Mouse (Mus musculus) CH12.LX (cell line): ENCODE measurements at regions not wholly inside any gene's neighbourhood (a gene's known extent, or its start where the extent isn't known, plus 50 kb on each side); places are given as distances from the start of the nearest gene placed in this dataset.

ENCODE experiments used
- DNase-seq: peaks from one replicate; pipeline ENCODE4 v3.0.0-alpha.2; 2013; ENCODE audit errors: extremely low read depth
- H3K27ac ChIP-seq: 2 replicates; pipeline ENCODE4 v1.5.1; 2012; ENCODE audit warnings: low read depth, mild to moderate bottlenecking, control low read depth, moderate library complexity; ENCODE audit not compliant: insufficient read depth
- H3K27me3 ChIP-seq: replicated peaks from 2 replicates; pipeline ENCODE3; 2012; ENCODE audit warnings: inconsistent platforms
- H3K36me3 ChIP-seq, 2 experiments: replicated peaks in 1 of 2; 2 replicates each; pipeline versions ENCODE3 to v1.6.1; 2012; ENCODE audit warnings: inconsistent platforms in 1 of 2, low read length in 1 of 2, mild to moderate bottlenecking in 1 of 2, mixed read lengths in 1 of 2, moderate library complexity in 1 of 2; ENCODE audit not compliant: control insufficient read depth in 1 of 2, insufficient read depth in 1 of 2
- H3K4me1 ChIP-seq, 2 experiments: 2 replicates each; pipeline ENCODE4 v1.6.1; 2012; ENCODE audit warnings: inconsistent platforms in 1 of 2, moderate library complexity in 1 of 2; ENCODE audit not compliant: insufficient read depth in 2 of 2, control insufficient read depth in 1 of 2
- H3K4me2 ChIP-seq: 2 replicates; pipeline ENCODE4 v1.6.1; 2012; ENCODE audit warnings: low read depth, mild to moderate bottlenecking, control low read depth; ENCODE audit not compliant: poor library complexity, insufficient read depth, severe bottlenecking
- H3K4me3 ChIP-seq, 3 experiments: fragments of 150-350 bp in 1 of 3; sonication (generic) in 1 of 3; replicated peaks in 1 of 3; 2 replicates each; pipeline versions ENCODE3 to v1.5.1; 2011 to 2012; ENCODE audit warnings: low read depth in 2 of 3, low read length in 2 of 3, mild to moderate bottlenecking in 2 of 3, moderate library complexity in 2 of 3, control low read depth in 1 of 3, improper control_type of control experiment in 1 of 3, inconsistent platforms in 1 of 3, mixed read lengths in 1 of 3; ENCODE audit not compliant: poor library complexity in 1 of 3
- H3K79me2 ChIP-seq: replicated peaks from 2 replicates; pipeline ENCODE4 v1.6.1; 2012; ENCODE audit warnings: mild to moderate bottlenecking, moderate library complexity; ENCODE audit not compliant: control insufficient read depth, poor library complexity, insufficient read depth, severe bottlenecking; ENCODE audit errors: extremely low read depth
- H3K9ac ChIP-seq: 2 replicates; pipeline ENCODE4 v1.6.1; 2012; ENCODE audit warnings: low read depth, mild to moderate bottlenecking, control low read depth, moderate library complexity; ENCODE audit not compliant: insufficient read depth
- H3K9me3 ChIP-seq: replicated peaks from 2 replicates; pipeline ENCODE3; 2012; ENCODE audit warnings: low read length, inconsistent platforms, mixed read lengths
- CHD1 ChIP-seq: IDR thresholded peaks from 2 replicates; pipeline ENCODE4 v1.6.1; 2012; ENCODE audit warnings: low read depth, low read length, improper control_type of control experiment, inconsistent platforms
- ELF1 ChIP-seq: IDR thresholded peaks from 2 replicates; pipeline ENCODE4 v1.6.1; 2014; ENCODE audit warnings: low read depth, mild to moderate bottlenecking, inconsistent platforms, low read length, improper control_type of control experiment
- ETS1 ChIP-seq: conservative IDR thresholded peaks from 2 replicates; pipeline ENCODE4 v1.6.1; 2012; ENCODE audit warnings: low read depth, mild to moderate bottlenecking, inconsistent platforms, low read length, improper control_type of control experiment, moderate library complexity
- HCFC1 ChIP-seq: IDR thresholded peaks from 2 replicates; pipeline ENCODE4 v1.6.1; 2012; ENCODE audit warnings: low read depth, mild to moderate bottlenecking, inconsistent platforms, low read length, improper control_type of control experiment
- KAT2A ChIP-seq: IDR thresholded peaks from 2 replicates; pipeline ENCODE4 v1.6.1; 2012; ENCODE audit warnings: low read length, improper control_type of control experiment, inconsistent platforms; ENCODE audit not compliant: insufficient replicate concordance
- MAFK ChIP-seq: IDR thresholded peaks from 2 replicates; pipeline ENCODE4 v1.6.1; 2011; ENCODE audit warnings: low read length, improper control_type of control experiment; ENCODE audit not compliant: insufficient replicate concordance
- MAX ChIP-seq: IDR thresholded peaks from 2 replicates; pipeline ENCODE4 v1.6.1; 2011; ENCODE audit warnings: low read length, improper control_type of control experiment
- MAZ ChIP-seq: IDR thresholded peaks from 2 replicates; pipeline ENCODE4 v1.6.1; 2012; ENCODE audit warnings: low read depth, mild to moderate bottlenecking, inconsistent platforms, low read length, improper control_type of control experiment, moderate library complexity
- NRF1 ChIP-seq: IDR thresholded peaks from 2 replicates; pipeline ENCODE4 v1.6.1; 2014; ENCODE audit warnings: low read depth, mild to moderate bottlenecking, inconsistent platforms, low read length, improper control_type of control experiment, moderate library complexity
- PAX5 ChIP-seq: IDR thresholded peaks from 2 replicates; pipeline ENCODE4 v1.6.1; 2012; ENCODE audit warnings: low read length, inconsistent platforms, mixed read lengths
- POLR2A ChIP-seq: IDR thresholded peaks from 2 replicates; pipeline ENCODE4 v1.6.1; 2011; ENCODE audit warnings: low read depth, mild to moderate bottlenecking, improper control_type of control experiment, low read length
- POLR2AphosphoS2 ChIP-seq: IDR thresholded peaks from 2 replicates; pipeline ENCODE4 v1.6.1; 2011; ENCODE audit warnings: low read depth, low read length, improper control_type of control experiment
- RAD21 ChIP-seq: IDR thresholded peaks from 2 replicates; pipeline ENCODE4 v1.6.1; 2011; ENCODE audit warnings: low read depth, mild to moderate bottlenecking, low read length, improper control_type of control experiment, moderate library complexity
- RCOR1 ChIP-seq: conservative IDR thresholded peaks from 2 replicates; pipeline ENCODE4 v1.6.1; 2012; ENCODE audit warnings: low read depth, mild to moderate bottlenecking, inconsistent platforms, low read length, improper control_type of control experiment
- SMC3 ChIP-seq: IDR thresholded peaks from 2 replicates; pipeline ENCODE4 v1.6.1; 2011; ENCODE audit warnings: low read depth, low read length, improper control_type of control experiment
- TBP ChIP-seq: conservative IDR thresholded peaks from 2 replicates; pipeline ENCODE4 v1.6.1; 2011; ENCODE audit warnings: low read depth, low read length, improper control_type of control experiment
- TCF12 ChIP-seq: IDR thresholded peaks from 2 replicates; pipeline ENCODE4 v1.6.1; 2014; ENCODE audit warnings: low read depth, mild to moderate bottlenecking, inconsistent platforms, low read length, improper control_type of control experiment
- UBTF ChIP-seq: IDR thresholded peaks from 2 replicates; pipeline ENCODE4 v1.6.1; 2012; ENCODE audit warnings: low read depth, mild to moderate bottlenecking, inconsistent platforms, low read length, improper control_type of control experiment, moderate library complexity
- USF1 ChIP-seq: IDR thresholded peaks from 2 replicates; pipeline ENCODE4 v1.6.1; 2014; ENCODE audit warnings: low read depth, mild to moderate bottlenecking, inconsistent platforms, low read length, improper control_type of control experiment
- dilution Hi-C: fragments of 300-500 bp; cut with MboI; formaldehyde crosslinking; loops from 2 replicates; pipeline ENCODE4 v1.14.3; 2020; ENCODE audit warnings: low sequenced_read_pairs; ENCODE audit not compliant: extremely low pct_unique_long_range_greater_than_20kb, extremely low pct_ligation_motif_present
- in situ Hi-C: fragments of 300-500 bp; cut with MboI; formaldehyde crosslinking; loops from 3 replicates; pipeline ENCODE4 v1.14.3; 2019; ENCODE audit warnings: low sequenced_read_pairs, low pct_ligation_motif_present, low pct_unique_long_range_greater_than_20kb, mixed read lengths

DNA sequence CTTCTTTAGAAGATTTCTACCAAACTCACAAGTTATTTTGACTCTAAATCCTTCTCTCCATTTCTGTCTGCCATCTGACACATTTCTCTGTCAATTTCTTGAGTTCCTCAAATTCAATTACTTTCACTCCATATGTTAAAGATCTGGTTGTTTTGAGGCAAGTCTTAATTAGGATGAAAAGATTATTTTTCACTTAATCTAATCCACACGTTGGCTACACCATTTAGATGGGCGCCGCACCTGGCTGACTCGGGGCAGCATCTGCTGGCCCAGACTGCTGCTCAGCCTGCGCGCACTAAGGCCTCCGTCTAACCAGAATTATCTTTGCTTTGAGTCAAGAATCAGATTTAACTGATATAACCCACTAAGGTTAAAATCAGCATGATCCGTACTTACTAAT lies 894.3 kb downstream of the Diaph3 start:
- H3K9ac ChIP-seq, result no peak overlapping the region
- TF ChIP-seq MAFK (no peak), UBTF (no peak), CHD1 (no peak), TBP (no peak), TCF12 (no peak), NRF1 (no peak), POLR2A (no peak), USF1 (no peak), MAZ (no peak), HCFC1 (no peak), PAX5 (no peak), RAD21 (no peak), ETS1 (no peak), MAX (no peak), POLR2AphosphoS2 (no peak), RCOR1 (no peak), SMC3 (no peak)
- dilution Hi-C loops (no loop called here), in situ Hi-C loops (no loop called here)
- peaks cover 14% of the 10 kb centered on the region for H3K9me3 ChIP-seq
- no peak for DNase-seq
- no peaks in the 10 kb centered on the region for H3K4me1 ChIP-seq
- no peaks in the 10 kb centered on the region for H3K79me2 ChIP-seq
- H3K27me3 ChIP-seq, result no peaks in the 10 kb centered on the region
- no peak overlapping the region for H3K4me3 ChIP-seq
- H3K36me3 ChIP-seq, result no peaks in the 10 kb centered on the region
- H3K4me2 ChIP-seq, result no peak overlapping the region
- H3K27ac ChIP-seq, result no peak overlapping the region

DNA sequence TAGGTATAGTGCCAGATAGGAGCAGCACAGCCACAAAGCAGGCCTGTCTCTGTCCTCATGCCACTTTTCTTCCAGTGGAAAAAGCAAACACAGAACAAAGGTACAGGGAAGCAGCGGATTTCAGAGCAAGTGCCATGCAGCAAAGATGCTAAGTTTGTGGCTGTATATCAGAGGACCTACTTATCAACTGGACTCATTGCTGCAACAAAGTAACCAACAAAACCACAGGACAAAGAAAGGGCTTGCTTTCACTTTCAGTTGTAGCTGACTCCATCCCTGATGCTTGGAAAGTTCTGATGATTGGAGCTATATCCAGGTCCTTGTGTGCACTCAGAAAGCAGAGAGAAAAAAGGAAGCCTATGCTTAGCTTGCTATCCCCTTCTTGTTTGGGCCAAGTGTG lies 897.4 kb downstream of the Diaph3 start:
- H3K27ac ChIP-seq, result no peak overlapping the region
- TF ChIP-seq ETS1 (no peak), MAZ (no peak), KAT2A (no peak), ELF1 (no peak), TCF12 (no peak), CHD1 (no peak), HCFC1 (no peak)
- peaks cover 20% of the 10 kb centered on the region for H3K9me3 ChIP-seq
- in situ Hi-C loops (no loop called here), dilution Hi-C loops (no loop called here)
- no peaks in the 10 kb centered on the region for H3K36me3 ChIP-seq
- H3K9ac ChIP-seq, result no peak overlapping the region
- H3K27me3 ChIP-seq, result no peaks in the 10 kb centered on the region
- H3K79me2 ChIP-seq, result no peaks in the 10 kb centered on the region
- H3K4me2 ChIP-seq, result no peak overlapping the region
- H3K4me1 ChIP-seq, result peaks cover 0 to 9% of the 10 kb centered on the region in 2 experiments; a peak in 2 of 4 replicates
- no peak for DNase-seq
- H3K4me3 ChIP-seq, result no peak overlapping the region
